Mouse (Mus musculus) intestine, postnatal 0 days (tissue): ENCODE results near the gene F5. TPM values are rescaled to one million over a fixed set of nuclear protein-coding genes. Genes with fewer than 3 reads are reported as not detected.

Experiments
- ATAC-seq: fragments of 200-750 bp; cut with Nextera tagmentation; 2 replicates; pipeline ENCODE4 v1.8.0; 2017; ENCODE audit warnings: mild to moderate bottlenecking, moderate TSS enrichment, moderate library complexity
- H3K27ac ChIP-seq: fragments of 300-500 bp; sonication (generic); 2 replicates; pipeline ENCODE4 v1.5.1; 2014; ENCODE audit warnings: mild to moderate bottlenecking, low read depth, low read length, moderate library complexity
- H3K27me3 ChIP-seq: fragments of 300-500 bp; sonication (generic); replicated peaks from 2 replicates; pipeline ENCODE4 v1.6.1; 2014; ENCODE audit warnings: low read length, mixed read lengths; ENCODE audit not compliant: control insufficient read depth, insufficient read depth
- H3K36me3 ChIP-seq: fragments of 300-500 bp; sonication (generic); 2 replicates; pipeline ENCODE4 v1.6.1; 2014; ENCODE audit warnings: mild to moderate bottlenecking, moderate library complexity; ENCODE audit not compliant: control insufficient read depth, insufficient read depth
- H3K4me1 ChIP-seq: fragments of 300-500 bp; sonication (generic); replicated peaks from 2 replicates; pipeline ENCODE4 v1.6.1; 2014; ENCODE audit warnings: antibody characterized with exemption, low read length, mixed read lengths; ENCODE audit not compliant: control insufficient read depth, insufficient read depth
- H3K4me2 ChIP-seq: fragments of 300-500 bp; sonication (generic); replicated peaks from 2 replicates; pipeline ENCODE4 v1.6.1; 2014; ENCODE audit warnings: low read depth, mild to moderate bottlenecking, moderate library complexity
- H3K4me3 ChIP-seq: fragments of 300-500 bp; sonication (generic); 2 replicates; pipeline ENCODE4 v1.5.1; 2014; ENCODE audit warnings: low read depth, low read length
- H3K9ac ChIP-seq: fragments of 300-500 bp; sonication (generic); 2 replicates; pipeline ENCODE4 v1.6.1; 2014; ENCODE audit warnings: mild to moderate bottlenecking, low read depth, low read length
- H3K9me3 ChIP-seq: fragments of 300-500 bp; sonication (generic); 2 replicates; pipeline ENCODE4 v1.6.1; 2016; ENCODE audit warnings: mixed run types; ENCODE audit not compliant: control insufficient read depth
- CTCF ChIP-seq: sonication (generic); IDR thresholded peaks from 2 replicates; pipeline ENCODE4 v1.5.1; 2016; ENCODE audit warnings: low read depth, mild to moderate bottlenecking, control low read depth, antibody characterized with exemption, moderate library complexity
- WGBS: fragments of 180-500 bp; shearing (Covaris S2); extraction: QIAGEN DNeasy Blood & Tissue Kit; methylation state at CpG from one replicate; pipeline ENCODE4 v1.1.7; 2014; 5-methylcytosine and 5-hydroxymethylcytosine counted together
- polyA plus RNA-seq: library from polyadenylated mRNA; unstranded; fragments of >200 nt; fragmentation: Nextera tagmentation; extraction: Ambion mirVana; gene quantifications from 2 replicates; pipeline ENCODE4 v1.2.1, GENCODE M21; 2015

Gene F5
- polyA plus RNA-seq, 1 experiment from 2014 or later, result 0.22 TPM

DNA sequence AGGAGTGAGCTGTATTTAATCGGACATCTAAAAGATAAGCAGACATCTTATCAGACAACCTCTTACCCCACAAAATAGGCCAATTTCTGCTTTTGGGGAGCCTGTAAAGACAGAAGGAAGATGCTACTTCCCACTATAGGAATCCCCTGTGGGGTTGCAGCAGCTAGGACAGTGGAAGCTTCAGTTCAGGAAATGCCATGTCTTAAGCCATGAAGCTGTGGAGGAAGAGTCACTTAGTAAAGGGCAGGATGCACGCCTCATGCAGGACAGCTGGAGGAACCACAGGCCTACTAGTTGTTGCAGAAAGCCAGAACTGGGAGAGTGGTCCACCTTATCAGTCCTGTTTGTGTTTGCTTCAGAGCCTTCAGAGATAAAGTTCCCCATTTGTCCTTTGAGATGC, 18.8 kb downstream of the F5 start:
- 52% methylated on average over 2 of the region's 2 CpGs for WGBS
- Histone ChIP-seq H3K4me2 (no peak overlapping the region), H3K27me3 (no peaks in the 10 kb centered on the region), H3K4me1 (no peaks in the 10 kb centered on the region), H3K4me3 (no peak overlapping the region), H3K27ac (no peak overlapping the region), H3K9me3 (no peaks in the 10 kb centered on the region), H3K36me3 (no peaks in the 10 kb centered on the region), H3K9ac (no peak overlapping the region)
- no peak for ATAC-seq
- TF ChIP-seq CTCF, result no peak

DNA sequence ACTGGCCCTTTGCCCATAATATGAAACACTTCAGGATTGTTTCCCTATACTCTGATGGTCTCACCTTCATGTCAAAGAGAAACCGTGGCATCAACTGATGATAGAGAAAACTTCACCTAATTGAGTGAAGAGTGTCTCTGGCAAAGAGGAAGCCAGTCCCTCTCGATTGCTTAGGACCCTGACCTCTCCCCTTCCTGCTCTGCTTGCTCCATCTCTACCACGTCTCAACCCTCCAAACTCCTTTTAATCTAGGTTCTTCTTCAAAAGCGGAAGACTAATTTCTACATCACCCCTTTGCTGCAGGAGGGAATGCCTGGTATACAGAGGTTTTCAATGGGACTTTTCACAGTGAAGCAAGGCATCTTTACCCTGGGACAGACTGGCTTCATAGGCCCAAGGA, 21.5 kb downstream of the F5 start:
- 80% methylated on average over 4 of the region's 4 CpGs for WGBS

DNA sequence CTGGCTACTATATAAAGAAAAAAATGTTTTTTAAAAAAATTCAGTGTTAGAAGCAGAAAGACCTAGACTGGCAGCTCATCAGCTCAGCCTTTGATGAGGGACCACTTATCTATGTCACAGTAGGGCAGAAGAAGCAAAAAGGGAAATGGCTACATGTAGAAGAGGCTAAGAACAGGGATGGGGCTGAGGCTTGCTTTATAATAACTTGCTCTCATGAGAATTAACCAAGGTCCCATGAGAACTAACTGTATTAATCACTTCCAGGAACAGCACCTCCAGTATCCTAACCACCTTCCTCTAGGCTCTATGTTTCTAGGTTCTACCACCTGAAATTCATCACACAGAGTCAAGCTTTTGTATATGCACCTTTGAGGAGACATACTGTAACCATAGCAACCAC, 25.2 kb downstream of the F5 start:
- Histone ChIP-seq H3K4me3 (no peak overlapping the region), H3K4me1 (no peaks in the 10 kb centered on the region), H3K9me3 (no peaks in the 10 kb centered on the region), H3K9ac (no peak overlapping the region), H3K27me3 (no peaks in the 10 kb centered on the region), H3K27ac (no peak overlapping the region), H3K36me3 (no peaks in the 10 kb centered on the region), H3K4me2 (no peak overlapping the region)
- ATAC-seq, result no peak
- TF ChIP-seq CTCF, result no peak

More for the DNA sequence above, 21.5 kb downstream of the F5 start:
- H3K4me1 ChIP-seq, result no peaks in the 10 kb centered on the region
- no peaks in the 10 kb centered on the region for H3K36me3 ChIP-seq
- no peaks in the 10 kb centered on the region for H3K9me3 ChIP-seq
- no peak for ATAC-seq
- no peak overlapping the region for H3K4me2 ChIP-seq
- H3K9ac ChIP-seq, result no peak overlapping the region
- no peak overlapping the region for H3K4me3 ChIP-seq
- TF ChIP-seq CTCF, result no peak
- no peaks in the 10 kb centered on the region for H3K27me3 ChIP-seq
- no peak overlapping the region for H3K27ac ChIP-seq

DNA sequence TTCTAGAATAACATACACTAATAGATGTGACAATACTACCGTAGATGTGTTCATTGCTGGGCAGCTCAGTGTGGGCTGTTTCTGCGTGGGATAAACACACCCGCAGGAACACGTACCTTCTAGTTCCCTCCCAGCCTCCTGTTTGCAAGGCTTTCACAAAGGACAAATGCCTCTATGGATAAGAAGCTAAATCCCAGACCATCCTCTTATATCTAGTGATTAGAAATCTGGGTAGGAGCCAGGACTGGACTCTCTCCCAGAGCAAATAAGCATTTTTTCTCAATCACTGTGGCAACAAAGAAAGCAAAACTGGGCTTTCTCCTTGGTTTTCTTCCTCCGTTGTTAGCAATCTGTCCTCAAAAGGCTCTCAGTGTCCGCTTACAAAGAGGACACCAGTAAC, 26.8 kb downstream of the F5 start:
- Histone ChIP-seq H3K9ac (no peak overlapping the region), H3K4me3 (no peak overlapping the region), H3K36me3 (no peaks in the 10 kb centered on the region), H3K9me3 (no peaks in the 10 kb centered on the region), H3K27ac (no peak overlapping the region), H3K4me2 (no peak overlapping the region), H3K27me3 (no peaks in the 10 kb centered on the region), H3K4me1 (no peaks in the 10 kb centered on the region)
- TF ChIP-seq CTCF, result no peak
- WGBS, result 69% methylated on average over 6 of the region's 6 CpGs
- no peak for ATAC-seq

DNA sequence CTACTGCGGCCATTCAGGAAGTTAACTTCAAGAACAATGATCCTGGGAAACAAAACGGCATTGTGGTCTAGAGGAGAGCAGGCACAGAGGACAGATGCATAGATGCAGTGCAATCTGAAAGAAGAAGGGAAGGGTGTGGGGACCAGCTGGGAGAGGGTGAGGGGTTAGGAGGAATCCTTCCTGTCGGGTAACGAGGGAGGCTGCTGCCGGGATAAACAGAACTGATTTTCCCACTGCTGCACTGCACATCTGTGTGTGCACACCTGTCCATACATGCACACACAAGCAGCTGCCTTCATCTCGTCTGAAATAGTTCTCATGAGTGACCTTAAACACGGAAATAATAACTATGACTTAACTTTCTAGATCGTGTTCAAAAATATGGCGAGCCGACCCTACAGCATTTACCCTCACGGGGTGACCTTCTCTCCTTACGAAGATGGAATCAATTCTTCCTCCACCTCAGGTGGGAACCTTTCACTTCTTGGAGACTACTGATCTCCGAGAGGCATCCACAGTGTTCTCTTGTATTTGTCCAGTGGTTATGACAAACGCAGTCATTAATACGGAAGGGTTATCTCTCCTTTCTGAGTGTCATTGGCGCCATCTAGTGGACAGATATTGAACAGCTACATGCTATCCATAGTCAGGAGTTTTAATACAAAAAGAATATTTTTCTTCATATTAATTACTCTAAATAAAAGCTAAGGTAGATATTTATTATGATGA, 32.7 kb downstream of the F5 start:
- H3K27me3 ChIP-seq, result no peaks in the 10 kb centered on the region
- TF ChIP-seq CTCF, result peak; percentile 86
- no peaks in the 10 kb centered on the region for H3K9me3 ChIP-seq
- H3K4me2 ChIP-seq, result peak overlapping the region; percentile 37
- no peak overlapping the region for H3K4me3 ChIP-seq
- H3K36me3 ChIP-seq, result no peaks in the 10 kb centered on the region
- 51% methylated on average over 16 of the region's 16 CpGs for WGBS
- no peak overlapping the region for H3K9ac ChIP-seq
- 0 out of 2 replicates have a peak, but pooled peaks have one; percentile 46 for ATAC-seq
- no peak overlapping the region for H3K27ac ChIP-seq
- no peaks in the 10 kb centered on the region for H3K4me1 ChIP-seq

DNA sequence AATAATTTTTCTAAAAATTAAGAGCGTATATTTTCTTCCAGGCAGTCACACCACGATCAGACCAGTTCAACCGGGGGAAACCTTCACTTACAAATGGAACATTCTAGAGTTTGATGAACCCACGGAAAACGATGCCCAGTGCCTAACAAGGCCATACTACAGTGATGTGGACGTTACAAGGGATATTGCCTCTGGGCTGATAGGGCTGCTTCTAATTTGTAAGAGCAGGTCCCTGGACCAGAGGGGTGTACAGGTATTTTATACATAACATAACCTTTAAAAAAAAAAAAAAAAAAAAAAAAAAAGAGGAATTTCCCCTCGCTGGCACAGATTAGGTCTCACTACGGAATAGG, 33.2 kb downstream of the F5 start:
- Histone ChIP-seq H3K4me1 (no peaks in the 10 kb centered on the region), H3K36me3 (no peaks in the 10 kb centered on the region), H3K27ac (no peak overlapping the region), H3K4me2 (no peak overlapping the region), H3K27me3 (no peaks in the 10 kb centered on the region), H3K4me3 (no peak overlapping the region), H3K9ac (no peak overlapping the region), H3K9me3 (no peaks in the 10 kb centered on the region)
- TF ChIP-seq CTCF, result no peak
- ATAC-seq, result no peak
- WGBS, result 37% methylated on average over 8 of the region's 8 CpGs

DNA sequence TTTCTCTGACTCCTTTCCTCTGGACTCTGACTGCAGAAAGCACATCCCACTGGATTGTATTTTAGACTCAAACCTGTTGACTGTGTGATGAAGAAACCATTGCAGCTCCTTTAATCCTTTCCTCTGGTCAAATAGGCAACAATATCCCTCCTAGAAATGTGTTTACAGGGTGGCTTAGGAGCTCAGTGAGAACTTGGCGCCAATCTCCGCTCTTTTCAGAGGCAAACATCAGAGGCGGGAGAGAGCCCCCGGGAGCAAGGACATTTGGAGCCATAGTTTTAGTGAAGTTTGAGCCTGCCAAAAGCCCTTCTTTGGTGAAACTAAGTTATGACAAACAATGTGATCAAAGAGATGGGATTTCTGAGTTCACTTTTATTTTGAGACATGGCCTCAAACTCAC, 33.7 kb downstream of the F5 start:
- 68% methylated on average over 4 of the region's 4 CpGs for WGBS
- H3K27ac ChIP-seq, result no peak overlapping the region
- no peak for ATAC-seq

More for the DNA sequence above, 33.7 kb downstream of the F5 start:
- Histone ChIP-seq H3K4me3 (no peak overlapping the region), H3K9ac (no peak overlapping the region), H3K4me2 (no peak overlapping the region), H3K36me3 (no peaks in the 10 kb centered on the region), H3K9me3 (no peaks in the 10 kb centered on the region), H3K4me1 (no peaks in the 10 kb centered on the region), H3K27me3 (no peaks in the 10 kb centered on the region)
- no peak for TF ChIP-seq CTCF
